Mouse (Mus musculus) G1E (cell line): ENCODE data around the gene BC051019. TPM values are rescaled to one million over a fixed set of nuclear protein-coding genes. Genes with fewer than 3 reads are reported as not detected.

Source experiments
- ATAC-seq: 2 replicates; pipeline ENCODE4 v1.8.0; 2016; ENCODE audit warnings: mild to moderate bottlenecking; ENCODE audit not compliant: insufficient number of reproducible peaks, poor library complexity, low FRiP score, severe bottlenecking; ENCODE audit errors: extremely low read depth
- DNase-seq: peaks from one replicate; pipeline ENCODE4 v3.0.0; 2012; ENCODE audit warnings: low spot score
- H3K27me3 ChIP-seq: 2 replicates; pipeline ENCODE4 v1.6.1; 2012; ENCODE audit warnings: mild to moderate bottlenecking, low read length, inconsistent platforms; ENCODE audit not compliant: insufficient read depth
- H3K36me3 ChIP-seq: replicated peaks from 2 replicates; pipeline ENCODE3; 2012; ENCODE audit warnings: mild to moderate bottlenecking, inconsistent platforms
- H3K4me1 ChIP-seq: 2 replicates; pipeline ENCODE4 v1.6.1; 2012; ENCODE audit warnings: low read depth, low read length, inconsistent platforms, mixed read lengths; ENCODE audit not compliant: insufficient read depth
- H3K4me3 ChIP-seq: 2 replicates; pipeline ENCODE4 v1.5.1; 2012; ENCODE audit warnings: low read depth, mild to moderate bottlenecking, inconsistent platforms, low read length, moderate library complexity, mixed read lengths
- H3K9me3 ChIP-seq: replicated peaks from 2 replicates; pipeline ENCODE4 v1.6.1; 2012; ENCODE audit warnings: inconsistent platforms
- CTCF ChIP-seq: IDR thresholded peaks from 2 replicates; pipeline ENCODE4 v1.5.1; 2012; ENCODE audit warnings: low read depth, low read length, inconsistent platforms, mixed read lengths
- GATA1 ChIP-seq: IDR thresholded peaks from 2 replicates; pipeline ENCODE4 v1.6.1; 2012; ENCODE audit warnings: borderline replicate concordance, low read length, inconsistent platforms, mixed read lengths
- GATA2 ChIP-seq: IDR thresholded peaks from 2 replicates; pipeline ENCODE4 v1.6.1; 2012; ENCODE audit warnings: low read depth, low read length, inconsistent platforms, borderline replicate concordance
- POLR2AphosphoS5 ChIP-seq: IDR thresholded peaks from 2 replicates; pipeline ENCODE4 v1.6.1; 2012; ENCODE audit warnings: low read depth, low read length, inconsistent platforms; ENCODE audit not compliant: insufficient replicate concordance
- TAL1 ChIP-seq: conservative IDR thresholded peaks from 2 replicates; pipeline ENCODE4 v1.6.1; 2012; ENCODE audit warnings: low read depth, low read length, inconsistent platforms, mixed read lengths
- polyA plus RNA-seq: library from polyadenylated mRNA; stranded (reverse); fragments of >175 nt; gene quantifications from 2 replicates; pipeline ENCODE4 v1.2.3, GENCODE M21; 2012
- total RNA-seq, 2 experiments: library from RNA; stranded (forward) in 1 of 2; stranded (reverse) in 1 of 2; fragments of 200-1000 nt in 1 of 2; fragments of >200 nt in 1 of 2; fragmentation: Nextera tagmentation in 1 of 2; gene quantifications; 2 replicates each; pipeline ENCODE4 v1.2.3; 2014 to 2017

BC051019 gene
- total and polyA plus RNA-seq, 3 experiments = not detected

- TF ChIP-seq TAL1 (no peak), GATA2 (no peak), GATA1 (no peak), CTCF (no peak), POLR2AphosphoS5 (no peak)
- DNase-seq (no peak), ATAC-seq (no peak)
- Histone ChIP-seq H3K4me1 (no peaks in the 10 kb centered on the region), H3K36me3 (no peaks in the 10 kb centered on the region), H3K27me3 (peaks cover 33% of the 10 kb centered on the region), H3K4me3 (no peak overlapping the region), H3K9me3 (no peaks in the 10 kb centered on the region)
Measured at GRCm38 (mm10) chr7:109671581-109672471, 51.8 kb downstream of the BC051019 start.

GRCm38 (mm10) chr7:109669426-109670170 lies 54.1 kb downstream of the BC051019 start:
- DNase-seq (no peak), ATAC-seq (no peak)
- Histone ChIP-seq H3K9me3 (no peaks in the 10 kb centered on the region), H3K27me3 (peaks cover 29% of the 10 kb centered on the region), H3K4me1 (no peaks in the 10 kb centered on the region), H3K36me3 (no peaks in the 10 kb centered on the region), H3K4me3 (no peak overlapping the region)
- TF ChIP-seq POLR2AphosphoS5 (no peak), GATA2 (no peak), CTCF (no peak), TAL1 (no peak), GATA1 (no peak)

GRCm38 (mm10) chr7:109666664-109667063 lies 57.0 kb downstream of the BC051019 start:
- no peaks in the 10 kb centered on the region for H3K36me3 ChIP-seq
- ATAC-seq = no peak
- no peaks in the 10 kb centered on the region for H3K4me1 ChIP-seq
- no peak for DNase-seq
- TF ChIP-seq GATA2 = no peak
- TF ChIP-seq POLR2AphosphoS5 = no peak
- no peak for TF ChIP-seq CTCF
- TF ChIP-seq TAL1 = no peak
- H3K9me3 ChIP-seq = no peaks in the 10 kb centered on the region
- H3K27me3 ChIP-seq = peaks cover 17% of the 10 kb centered on the region
- no peak overlapping the region for H3K4me3 ChIP-seq

DNA sequence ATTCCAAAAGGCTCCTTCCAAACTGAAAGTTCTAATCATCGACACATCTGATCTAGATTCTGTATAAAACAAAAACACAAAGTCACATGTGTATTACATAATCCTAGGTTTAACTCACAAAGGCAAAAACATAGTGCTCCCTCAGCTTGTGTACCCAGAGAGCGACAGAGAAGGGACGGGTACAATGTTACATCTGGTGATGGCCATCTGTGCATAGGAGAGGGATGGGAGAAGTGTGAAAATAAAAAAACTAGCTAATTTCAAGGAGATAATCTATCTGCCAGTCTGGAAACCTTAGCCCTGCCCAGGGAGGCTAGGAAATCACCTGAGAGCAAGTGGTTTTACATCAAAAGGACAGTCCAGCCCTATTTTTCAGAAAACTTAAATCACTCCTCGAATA lies 61.0 kb downstream of the BC051019 start:
- ATAC-seq = no peak
- Histone ChIP-seq H3K4me1 (no peaks in the 10 kb centered on the region), H3K27me3 (0 out of 2 replicates have a peak, but pooled peaks cover 4% of the 10 kb centered on the region), H3K4me3 (no peak overlapping the region), H3K9me3 (no peaks in the 10 kb centered on the region), H3K36me3 (no peaks in the 10 kb centered on the region)
- no peak for TF ChIP-seq GATA2
- no peak for TF ChIP-seq GATA1
- no peak for TF ChIP-seq POLR2AphosphoS5
- no peak for TF ChIP-seq TAL1
- TF ChIP-seq CTCF = no peak
- DNase-seq = no peak

Other genes starting within 250 kb of the BC051019 start
- gene Trim66, start 215.7 kb downstream of the BC051019 start, total RNA-seq (2014; fragmentation: Nextera tagmentation) = not detected in 2 replicates
- gene Trim66, start 215.7 kb downstream of the BC051019 start, total RNA-seq (2017) = 0.17 and 0.49 TPM in 2 replicates
- 0.02 TPM in 1 of 2 replicates, not detected in the other for gene Trim66, start 215.7 kb downstream of the BC051019 start, polyA plus RNA-seq
- gene Rpl27a, start 204.7 kb downstream of the BC051019 start, total RNA-seq (2014; fragmentation: Nextera tagmentation) = 402 and 444 TPM in 2 replicates
- 833 and 1,086 TPM in 2 replicates for gene Rpl27a, start 204.7 kb downstream of the BC051019 start, total RNA-seq (2017)
- gene Rpl27a, start 204.7 kb downstream of the BC051019 start, polyA plus RNA-seq = 9,138 and 9,366 TPM in 2 replicates
- 0.92 and 39.5 TPM in 2 replicates for gene St5, start 20.2 kb downstream of the BC051019 start, total RNA-seq (2014; fragmentation: Nextera tagmentation)
- gene St5, start 20.2 kb downstream of the BC051019 start, total RNA-seq (2017) = 0.23 and 0.49 TPM in 2 replicates
- 0.07 TPM in 2 replicates for gene St5, start 20.2 kb downstream of the BC051019 start, polyA plus RNA-seq
- 16.3 and 18.4 TPM in 2 replicates for gene Akip1, start 20.2 kb downstream of the BC051019 start, total RNA-seq (2014; fragmentation: Nextera tagmentation)
- gene Akip1, start 20.2 kb downstream of the BC051019 start, total RNA-seq (2017) = 23.3 and 25.2 TPM in 2 replicates
- 15.1 and 15.6 TPM in 2 replicates for gene Akip1, start 20.2 kb downstream of the BC051019 start, polyA plus RNA-seq
- not detected in 2 replicates for gene Ascl3, start 7.9 kb upstream of the BC051019 start, total RNA-seq (2014; fragmentation: Nextera tagmentation)
- gene Ascl3, start 7.9 kb upstream of the BC051019 start, total RNA-seq (2017) = not detected in 2 replicates
- not detected in 2 replicates for gene Ascl3, start 7.9 kb upstream of the BC051019 start, polyA plus RNA-seq
- 70.7 and 77.9 TPM in 2 replicates for gene Tmem9b, start 29.0 kb upstream of the BC051019 start, total RNA-seq (2014; fragmentation: Nextera tagmentation)
- gene Tmem9b, start 29.0 kb upstream of the BC051019 start, total RNA-seq (2017) = 88.0 and 88.6 TPM in 2 replicates
- 4.9 and 7.7 TPM in 2 replicates for gene Tmem9b, start 29.0 kb upstream of the BC051019 start, polyA plus RNA-seq
- gene Nrip3, start 58.2 kb upstream of the BC051019 start, total RNA-seq (2014; fragmentation: Nextera tagmentation) = not detected in 2 replicates
- gene Nrip3, start 58.2 kb upstream of the BC051019 start, total RNA-seq (2017) = 0.52 and 0.55 TPM in 2 replicates
- gene Nrip3, start 58.2 kb upstream of the BC051019 start, polyA plus RNA-seq = not detected in 2 replicates
- 10.3 and 11.1 TPM in 2 replicates for gene Scube2, start 141.8 kb upstream of the BC051019 start, total RNA-seq (2014; fragmentation: Nextera tagmentation)
- gene Scube2, start 141.8 kb upstream of the BC051019 start, total RNA-seq (2017) = 3.0 and 3.1 TPM in 2 replicates
- 0.20 TPM in 2 replicates for gene Scube2, start 141.8 kb upstream of the BC051019 start, polyA plus RNA-seq
- 117 and 131 TPM in 2 replicates for gene Dennd5a, start 236.6 kb upstream of the BC051019 start, total RNA-seq (2014; fragmentation: Nextera tagmentation)
- 70.4 and 74.8 TPM in 2 replicates for gene Dennd5a, start 236.6 kb upstream of the BC051019 start, total RNA-seq (2017)
- gene Dennd5a, start 236.6 kb upstream of the BC051019 start, polyA plus RNA-seq = 9.2 and 10.1 TPM in 2 replicates